Mouse (Mus musculus) hematopoietic stem cell, adult 5-6 weeks (primary cell): Measurements from ENCODE around the gene Prep. TPM values are rescaled to one million over a fixed set of nuclear protein-coding genes. Genes with fewer than 3 reads are reported as not detected.
"Not testable (repeated sequence)": the region's sequence is repeated elsewhere in the genome, so short reads cannot be mapped to it uniquely, and the experiment has no call there.

Experiments used
- ATAC-seq, 2 experiments: fragments of 125-278 bp in 1 of 2; replicated peaks in 1 of 2; 2 replicates each; pipeline ENCODE4 v1.8.0; 2016 to 2017; ENCODE audit warnings: inconsistent platforms in 2 of 2, mild to moderate bottlenecking in 2 of 2, moderate number of reproducible peaks in 2 of 2, low read depth in 1 of 2, moderate TSS enrichment in 1 of 2; ENCODE audit not compliant: low FRiP score in 2 of 2, poor library complexity in 2 of 2, severe bottlenecking in 2 of 2, insufficient read depth in 1 of 2, low TSS enrichment in 1 of 2
- total RNA-seq: library from RNA; stranded (forward); fragments of 172-1452, 232-1000 nt; gene quantifications from 2 replicates; pipeline ENCODE4 v1.2.3, GENCODE M21; 2017

Gene Prep
- total RNA-seq, 1 experiment from 2014 or later = 12.1 TPM

GRCm38 (mm10) chr10:45140474-45141212, 73.6 kb downstream of the Prep start:
- ATAC-seq = no peak

DNA sequence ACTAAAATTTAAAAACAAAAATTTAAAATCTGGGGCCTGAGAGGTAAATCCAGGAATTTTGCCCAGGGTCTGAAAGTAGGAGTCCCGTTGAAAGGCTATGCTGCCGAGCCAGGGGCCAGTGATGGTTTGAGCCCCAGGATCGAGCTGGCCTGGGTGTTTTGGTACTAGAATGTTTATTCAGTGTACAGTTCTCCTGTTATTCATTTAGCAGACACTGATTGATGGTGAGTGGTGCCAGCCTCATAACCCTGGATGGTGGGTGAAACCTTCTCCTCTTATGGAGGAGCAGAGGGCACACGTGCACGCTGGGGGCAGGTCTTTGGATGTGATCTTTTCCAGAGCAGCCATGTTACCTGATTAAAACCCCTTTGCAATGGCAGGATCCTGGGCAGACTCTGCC, 75.4 kb downstream of the Prep start:
- ATAC-seq = no peak

- no peak for ATAC-seq
Observed at GRCm38 (mm10) chr10:45144038-45144817, 77.2 kb downstream of the Prep start.

DNA sequence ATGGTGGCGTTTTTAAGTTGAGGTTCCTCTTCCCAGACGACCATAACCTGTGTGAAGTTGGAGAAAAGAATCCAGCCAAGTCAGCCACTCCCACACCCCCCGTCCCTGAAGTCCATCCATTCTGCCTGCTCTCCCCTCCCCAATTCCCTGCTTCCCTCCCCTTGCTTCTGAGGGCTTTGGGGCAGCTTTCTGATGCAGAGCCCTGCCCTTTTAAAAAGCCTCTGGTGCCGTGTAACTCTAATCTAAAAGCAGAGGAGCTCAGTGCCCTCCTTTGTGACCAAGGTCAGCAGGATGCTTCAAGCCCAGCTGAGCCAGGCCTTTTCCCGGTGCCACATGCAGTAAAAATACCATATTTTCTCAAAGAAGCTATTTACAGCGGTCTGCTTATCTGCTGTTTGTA, 79.8 kb downstream of the Prep start:
- no peak for ATAC-seq

DNA sequence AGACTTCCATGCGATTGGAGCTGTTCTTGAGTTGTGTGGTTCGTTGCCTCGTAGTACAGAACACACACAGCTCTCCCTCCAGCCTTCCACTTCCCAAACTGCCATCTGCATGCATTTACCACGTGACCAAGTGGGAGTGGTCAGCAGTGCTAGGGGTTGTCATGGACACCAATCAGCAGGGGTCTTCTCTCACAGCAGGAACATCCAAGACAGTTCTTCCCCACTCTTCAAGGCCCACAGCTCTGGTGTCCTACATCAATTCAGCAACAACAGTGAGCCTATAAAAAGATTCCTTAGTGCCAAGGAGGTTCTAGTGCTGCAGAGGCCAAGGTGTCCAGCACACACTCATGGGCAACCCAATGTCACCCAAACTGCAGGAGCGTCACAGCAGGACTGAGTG, 84.1 kb downstream of the Prep start:
- ATAC-seq = no peak

- ATAC-seq = no peak
Observed at GRCm38 (mm10) chr10:45151771-45152692, 85.0 kb downstream of the Prep start.

GRCm38 (mm10) chr10:45154557-45155060, 87.6 kb downstream of the Prep start:
- ATAC-seq = no peak

DNA sequence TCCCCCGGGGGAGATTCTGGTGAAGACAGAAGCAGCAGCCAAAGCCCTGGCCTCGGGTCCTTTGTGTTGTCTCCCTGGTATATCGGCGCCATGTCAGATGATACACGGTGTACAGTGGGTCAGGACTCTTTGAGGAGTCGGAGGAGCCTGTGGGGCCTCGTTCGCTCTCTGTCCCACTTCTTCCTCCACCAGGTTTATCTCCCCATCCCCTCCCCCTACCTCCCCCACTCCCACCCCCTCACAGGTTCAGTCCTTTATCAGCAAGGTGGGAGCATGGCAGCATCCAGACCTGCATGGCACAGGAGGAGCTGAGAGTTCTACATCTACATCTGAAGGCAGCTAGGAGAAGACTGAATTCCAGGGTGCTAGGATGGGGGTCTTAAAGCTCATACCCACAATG, 98.8 kb downstream of the Prep start:
- no peak for ATAC-seq

- no peak for ATAC-seq
Observed at GRCm38 (mm10) chr10:45173927-45174326, 106.9 kb downstream of the Prep start.

DNA sequence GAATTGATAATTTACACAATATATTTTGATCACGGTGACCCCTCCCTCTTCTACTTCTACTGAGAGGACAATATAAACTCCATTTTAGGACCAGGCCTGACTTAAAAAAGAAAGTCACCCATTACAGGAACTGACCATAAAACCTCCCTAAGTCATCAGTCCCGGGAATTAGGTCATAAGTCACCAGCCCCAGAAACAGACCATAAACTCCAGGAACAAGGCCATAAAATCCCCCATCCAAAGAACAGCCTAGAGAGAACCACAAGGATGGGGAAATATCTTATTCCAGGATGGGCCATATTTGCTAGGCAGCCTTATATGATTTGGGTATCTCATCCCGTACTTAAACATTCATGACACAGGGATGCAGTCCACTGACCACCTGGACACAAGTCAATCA, 107.3 kb downstream of the Prep start:
- ATAC-seq = no peak

DNA sequence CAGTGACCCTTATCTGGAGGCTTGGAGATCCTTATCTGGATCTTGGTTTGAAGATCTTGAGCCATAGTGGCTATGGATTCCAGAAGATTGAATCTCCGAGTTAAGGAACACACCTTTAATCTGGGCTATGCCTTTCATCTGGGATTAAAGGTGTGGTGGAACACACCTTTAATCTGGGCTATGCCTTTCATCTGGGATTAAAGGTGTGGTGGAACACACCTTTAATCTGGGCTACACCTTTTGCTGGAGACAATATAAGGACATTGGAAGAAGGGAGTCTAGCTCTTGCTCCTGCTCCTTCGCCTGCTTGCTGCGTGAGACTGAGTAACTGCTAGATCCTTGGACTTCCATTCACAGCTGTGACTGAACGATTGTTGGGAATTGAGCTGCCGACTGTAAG, 110.8 kb downstream of the Prep start, which contains the start of gene Popdc3:
Gene Popdc3, plus strand, starts transcription at position 301 of the 400 bp plus-strand sequence.
- not testable (repeated sequence) for ATAC-seq

- no peak for ATAC-seq
Observed at GRCm38 (mm10) chr10:45180677-45181326, 113.8 kb downstream of the Prep start.

- ATAC-seq = no peak
Observed at GRCm38 (mm10) chr10:45181344-45181743, 114.3 kb downstream of the Prep start.

GRCm38 (mm10) chr10:45185457-45185856, 118.5 kb downstream of the Prep start:
- no peak for ATAC-seq

DNA sequence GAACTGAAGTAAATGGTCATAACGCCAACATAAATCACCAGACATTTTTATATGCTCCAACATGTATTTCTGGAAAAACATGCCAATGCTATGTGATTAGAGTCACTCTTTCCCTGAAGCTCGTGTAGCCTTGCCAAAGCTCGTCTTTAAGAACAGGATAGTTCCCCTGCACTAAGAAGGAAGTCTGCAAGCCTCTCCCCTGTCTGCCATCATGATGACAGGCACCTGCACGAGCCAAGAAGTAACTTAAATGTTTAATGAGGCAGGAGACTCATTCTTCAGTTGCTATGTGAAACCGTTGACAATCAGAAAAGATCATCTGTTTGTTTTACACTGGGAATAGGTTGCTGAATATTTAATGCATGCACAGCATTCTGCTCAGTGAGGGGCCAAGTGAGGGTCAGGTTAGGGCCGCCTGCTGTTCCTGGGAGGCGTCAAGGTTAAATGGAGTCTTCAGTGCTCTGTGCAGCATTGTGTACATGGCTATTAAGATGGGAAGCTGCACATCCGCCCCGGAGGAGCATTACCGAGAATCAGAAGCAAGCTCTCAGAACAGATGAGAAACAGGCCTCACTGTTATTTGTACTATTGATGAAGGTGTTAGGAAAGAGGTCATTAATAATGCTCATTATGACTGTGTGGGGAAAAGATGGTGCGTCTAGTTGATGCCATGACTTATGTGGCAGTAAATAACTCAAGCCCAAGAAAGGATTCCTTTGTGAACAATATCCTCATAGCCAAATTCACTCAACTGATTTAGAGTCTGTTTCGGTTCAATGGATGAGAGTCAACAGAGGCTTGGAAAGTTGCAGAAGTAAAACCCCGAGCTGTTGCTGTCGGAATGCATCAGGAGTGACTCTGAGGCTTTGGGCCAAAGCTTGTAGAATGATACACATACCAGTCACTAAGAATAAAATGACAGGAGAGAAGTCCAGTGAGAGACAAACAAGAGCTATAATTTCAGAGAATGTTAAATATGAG, 126.6 kb downstream of the Prep start:
- ATAC-seq = no peak

GRCm38 (mm10) chr10:45194531-45194930, 127.5 kb downstream of the Prep start:
- no peak for ATAC-seq
